Mouse (Mus musculus): ENCODE data around the gene Ccdc155. TPM values are rescaled to one million over a fixed set of nuclear protein-coding genes. Genes with fewer than 3 reads are reported as not detected.

Ccdc155 gene
- polyA plus RNA-seq, 1 experiment from 2014 or later: 1.2 TPM

GRCm38 (mm10) chr7:45234333-45234841 lies 29.7 kb upstream of the Ccdc155 start:
- Histone ChIP-seq H3K4me3 (replicated peaks) (peak overlapping the region; percentile 25; the same call in 1 of the 2 replicates), H3K9ac (0 out of 2 replicates have a peak overlapping the region, but pooled peaks have one; percentile 21), H3K9me3 (no peaks in the 10 kb centered on the region), H3K4me2 (peak overlapping the region; percentile 42), H3K4me1 (peaks cover 44% of the 10 kb centered on the region), H3K27me3 (peaks cover 40% of the 10 kb centered on the region), H3K27ac (peak overlapping the region; percentile 51), H3K36me3 (replicated peaks) (peaks cover 31% of the 10 kb centered on the region)
- ATAC-seq (ENCODE audit: low FRiP score): 0 out of 2 replicates have a peak, but pooled peaks have one; percentile 12
- WGBS: 6% methylated on average over 29 of the region's 29 CpGs

DNA sequence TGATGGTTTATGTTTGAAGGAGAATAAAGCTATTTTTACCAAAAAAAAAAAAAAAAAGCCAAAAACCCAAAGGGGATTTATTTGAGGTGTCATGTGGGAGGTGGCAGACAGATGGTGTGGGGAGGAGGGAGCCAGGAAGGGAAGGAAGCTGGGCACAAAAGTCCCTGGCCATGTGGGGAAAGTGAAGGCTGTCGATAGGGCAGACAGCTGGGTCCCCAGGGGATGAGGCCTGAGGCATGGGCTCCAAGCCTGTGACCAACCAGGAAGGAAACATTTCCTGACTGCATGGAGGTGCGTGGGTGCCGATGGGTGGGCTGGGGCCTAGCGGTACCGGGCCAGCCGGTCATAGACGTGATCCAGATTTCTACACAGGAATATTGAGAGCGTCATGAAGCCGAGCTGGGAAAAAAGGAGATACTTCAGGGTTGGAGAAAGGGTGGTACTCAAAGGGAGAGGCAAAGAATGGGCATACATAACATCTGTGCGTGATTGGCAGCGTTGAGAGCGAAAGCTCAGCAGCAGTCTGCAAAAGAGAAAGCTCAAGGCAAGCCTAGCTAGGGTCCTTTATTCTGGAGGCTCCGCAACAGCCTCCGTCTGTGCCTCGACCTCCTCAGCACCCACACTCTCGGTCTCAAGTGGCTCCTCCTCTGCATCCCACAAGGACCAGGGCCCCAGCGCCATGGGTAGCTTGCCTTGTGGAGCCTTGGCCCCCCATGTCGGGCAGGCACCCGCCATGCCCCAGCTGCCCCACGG lies 29.1 kb upstream of the Ccdc155 start:
- peaks cover 41% of the 10 kb centered on the region for H3K4me1 ChIP-seq
- peaks cover 37% of the 10 kb centered on the region for H3K36me3 ChIP-seq (replicated peaks)
- peak overlapping the region; percentile 42 for H3K4me2 ChIP-seq
- peak; percentile 27; the same call in 1 of the 2 replicates for ATAC-seq (ENCODE audit: low FRiP score)
- 0 out of 2 replicates have a peak overlapping the region, but pooled peaks have one; percentile 10 for H3K4me3 ChIP-seq (replicated peaks)
- WGBS: 26% methylated on average over 20 of the region's 20 CpGs
- H3K27ac ChIP-seq: peak overlapping the region; percentile 56
- H3K27me3 ChIP-seq: peaks cover 34% of the 10 kb centered on the region
- H3K9me3 ChIP-seq: no peaks in the 10 kb centered on the region
- peak overlapping the region; percentile 17; the same call in 1 of the 2 replicates for H3K9ac ChIP-seq

DNA sequence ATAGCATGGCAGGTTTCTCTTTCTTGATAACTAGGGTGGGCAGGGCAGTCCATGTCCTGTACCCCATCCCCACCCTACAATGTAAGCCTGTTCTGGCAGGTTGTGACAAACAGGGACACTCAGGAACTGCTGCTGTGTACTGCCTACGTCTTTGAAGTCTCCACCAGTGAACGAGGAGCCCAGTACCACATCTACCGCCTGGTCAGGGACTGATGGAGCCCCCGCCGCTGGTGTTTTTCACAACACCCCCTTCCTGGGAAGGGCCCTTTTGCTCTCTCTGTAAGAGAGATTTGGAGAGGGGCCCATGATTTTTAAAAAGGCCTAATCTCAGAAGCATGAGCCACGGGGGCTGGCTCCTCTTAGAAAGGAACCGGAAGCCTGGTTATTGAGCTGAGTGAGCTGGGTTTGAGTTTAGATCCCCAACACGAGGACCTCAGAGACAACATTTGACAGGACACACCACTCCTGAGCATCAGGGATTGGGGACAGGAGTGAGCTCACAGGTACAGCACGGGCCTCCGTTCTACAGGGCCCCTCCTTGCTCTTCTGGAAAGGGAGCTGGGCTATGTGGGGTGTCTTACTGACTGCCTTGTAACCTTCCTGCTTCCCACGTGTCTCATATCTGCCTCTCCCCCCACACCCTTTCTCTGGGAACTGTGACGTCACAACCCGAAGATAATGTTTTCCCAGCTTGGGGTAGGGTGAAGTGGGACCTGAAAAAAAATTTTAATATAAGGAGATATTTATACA lies 28.2 kb upstream of the Ccdc155 start:
- WGBS: 69% methylated on average over 13 of the region's 13 CpGs

DNA sequence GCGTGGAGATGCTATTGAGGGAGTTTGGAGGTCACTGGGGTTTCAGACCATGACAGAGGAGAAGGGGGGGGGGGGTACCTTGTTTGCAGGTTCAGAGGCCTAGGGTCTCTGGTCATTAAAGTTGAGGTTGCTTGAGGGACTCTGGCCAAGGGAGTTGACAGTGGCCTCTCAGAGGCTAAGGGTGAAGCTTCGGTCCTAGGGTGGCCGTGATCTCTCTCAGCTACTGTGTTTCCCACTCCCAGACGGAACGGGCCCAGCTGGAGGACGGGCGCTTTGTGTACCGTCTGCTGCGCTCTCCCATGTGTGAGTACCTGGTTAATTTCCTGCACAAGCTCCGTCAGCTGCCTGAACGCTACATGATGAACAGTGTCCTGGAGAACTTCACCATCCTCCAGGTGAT lies 27.2 kb upstream of the Ccdc155 start:
- peaks cover 53% of the 10 kb centered on the region for H3K36me3 ChIP-seq (replicated peaks)
- H3K27ac ChIP-seq: no peak overlapping the region
- no peak overlapping the region for H3K4me2 ChIP-seq
- H3K4me3 ChIP-seq (replicated peaks): no peak overlapping the region
- no peak for ATAC-seq (ENCODE audit: low FRiP score)
- H3K27me3 ChIP-seq: peaks cover 16% of the 10 kb centered on the region
- no peaks in the 10 kb centered on the region for H3K9me3 ChIP-seq
- no peak overlapping the region for H3K9ac ChIP-seq
- 92% methylated on average over 11 of the region's 11 CpGs for WGBS
- H3K4me1 ChIP-seq: peaks cover 41% of the 10 kb centered on the region

More for the DNA sequence above, 28.2 kb upstream of the Ccdc155 start:
- Histone ChIP-seq H3K36me3 (replicated peaks) (peaks cover 46% of the 10 kb centered on the region), H3K27me3 (peaks cover 25% of the 10 kb centered on the region), H3K4me2 (no peak overlapping the region), H3K4me1 (peaks cover 41% of the 10 kb centered on the region), H3K27ac (peak overlapping the region; percentile 56; the same call in 1 of the 2 replicates), H3K9me3 (no peaks in the 10 kb centered on the region), H3K9ac (no peak overlapping the region), H3K4me3 (replicated peaks) (no peak overlapping the region)
- ATAC-seq (ENCODE audit: low FRiP score): no peak

DNA sequence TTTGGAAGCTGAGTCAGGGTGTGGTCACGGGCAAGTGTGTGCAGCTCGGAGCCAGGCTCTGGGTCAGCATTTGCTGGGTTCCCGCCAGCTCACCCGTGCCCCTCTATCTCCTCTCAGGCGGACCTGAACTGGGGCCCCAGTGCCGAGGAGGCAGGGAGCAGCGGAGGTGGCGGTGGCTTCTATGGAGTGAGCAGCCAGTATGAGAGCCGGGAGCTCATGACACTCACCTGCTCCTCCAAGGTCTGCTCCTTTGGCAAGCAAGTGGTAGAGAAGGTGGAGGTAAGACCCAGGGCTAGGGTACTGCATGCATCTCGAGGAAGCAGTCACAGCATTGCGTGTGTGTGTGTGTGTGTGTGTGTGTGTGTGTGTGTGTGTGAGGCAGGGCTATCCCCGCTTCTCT lies 26.5 kb upstream of the Ccdc155 start:
- no peak overlapping the region for H3K4me2 ChIP-seq
- H3K27me3 ChIP-seq: peaks cover 9% of the 10 kb centered on the region
- ATAC-seq (ENCODE audit: low FRiP score): no peak
- no peak overlapping the region for H3K27ac ChIP-seq
- H3K4me3 ChIP-seq (replicated peaks): no peak overlapping the region
- no peaks in the 10 kb centered on the region for H3K9me3 ChIP-seq
- H3K36me3 ChIP-seq (replicated peaks): peaks cover 60% of the 10 kb centered on the region
- H3K9ac ChIP-seq: no peak overlapping the region
- H3K4me1 ChIP-seq: peaks cover 41% of the 10 kb centered on the region
- WGBS: 94% methylated on average over 12 of the region's 12 CpGs

GRCm38 (mm10) chr7:45229459-45230203 lies 24.9 kb upstream of the Ccdc155 start:
- Histone ChIP-seq H3K4me2 (no peak overlapping the region), H3K27me3 (peaks cover 3% of the 10 kb centered on the region; the same call in 1 of the 2 replicates), H3K27ac (no peak overlapping the region), H3K36me3 (replicated peaks) (peaks cover 76% of the 10 kb centered on the region), H3K4me3 (replicated peaks) (no peak overlapping the region), H3K4me1 (peaks cover 28% of the 10 kb centered on the region), H3K9ac (no peak overlapping the region), H3K9me3 (no peaks in the 10 kb centered on the region)
- 90% methylated on average over 7 of the region's 7 CpGs for WGBS
- no peak for ATAC-seq (ENCODE audit: low FRiP score)

DNA sequence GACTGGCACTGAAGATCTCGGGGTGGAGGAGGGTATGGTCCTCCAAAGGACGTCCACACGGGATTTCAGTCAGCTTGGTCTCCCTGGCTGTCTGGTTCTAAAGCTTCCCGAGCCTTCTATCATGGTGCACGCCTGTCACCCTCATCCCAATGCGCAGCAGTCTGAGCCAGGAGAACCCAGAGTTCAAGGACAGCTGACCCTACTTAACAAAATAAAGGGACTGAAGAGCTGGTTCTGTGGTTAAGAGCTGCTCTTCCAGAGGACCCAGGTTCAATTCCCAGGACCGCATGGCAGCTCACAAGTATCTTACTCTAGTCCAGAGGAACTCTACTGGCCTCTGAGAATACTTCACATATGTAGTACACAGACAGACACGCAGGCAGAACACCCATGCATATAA lies 24.4 kb upstream of the Ccdc155 start:
- Histone ChIP-seq H3K27me3 (peaks cover under 1% of the 10 kb centered on the region; the same call in 1 of the 2 replicates), H3K4me3 (replicated peaks) (no peak overlapping the region), H3K36me3 (replicated peaks) (peaks cover 82% of the 10 kb centered on the region), H3K27ac (no peak overlapping the region), H3K9me3 (no peaks in the 10 kb centered on the region), H3K4me1 (peaks cover 22% of the 10 kb centered on the region), H3K4me2 (no peak overlapping the region), H3K9ac (no peak overlapping the region)
- ATAC-seq (ENCODE audit: low FRiP score): no peak
- WGBS: 95% methylated on average over 8 of the region's 8 CpGs

- Histone ChIP-seq H3K36me3 (replicated peaks) (peaks cover 86% of the 10 kb centered on the region), H3K4me1 (peaks cover 17% of the 10 kb centered on the region), H3K9me3 (no peaks in the 10 kb centered on the region), H3K4me2 (no peak overlapping the region), H3K4me3 (replicated peaks) (no peak overlapping the region), H3K27ac (no peak overlapping the region), H3K27me3 (no peaks in the 10 kb centered on the region; the same call in 1 of the 2 replicates), H3K9ac (no peak overlapping the region)
- WGBS: 94% methylated on average over 18 of the region's 18 CpGs
- no peak for ATAC-seq (ENCODE audit: low FRiP score)
Observed at GRCm38 (mm10) chr7:45228548-45228947, 23.9 kb upstream of the Ccdc155 start.

DNA sequence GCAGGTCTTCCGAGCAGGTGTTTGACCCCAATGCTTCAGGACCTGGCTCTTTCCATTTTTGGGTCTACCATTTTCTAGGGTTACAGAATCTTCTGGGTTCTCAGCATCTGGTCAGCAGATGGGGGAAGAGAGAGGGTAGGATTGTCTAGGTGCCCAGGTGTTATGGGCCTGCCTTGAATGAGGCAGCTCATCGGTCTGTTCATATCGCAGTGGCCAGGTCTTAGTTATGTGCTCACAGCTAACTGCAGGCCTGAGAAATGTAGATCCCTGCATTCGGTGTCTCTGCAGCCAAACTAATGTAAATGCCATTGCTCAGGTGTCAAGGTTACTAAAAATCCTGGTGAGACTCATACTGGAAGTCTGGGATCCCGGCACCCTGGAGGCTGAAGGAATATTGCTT lies 21.7 kb upstream of the Ccdc155 start:
- H3K4me1 ChIP-seq: peaks cover 2% of the 10 kb centered on the region; the same call in 1 of the 2 replicates
- peaks cover 89% of the 10 kb centered on the region for H3K36me3 ChIP-seq (replicated peaks)
- no peak overlapping the region for H3K4me3 ChIP-seq (replicated peaks)
- H3K27me3 ChIP-seq: no peaks in the 10 kb centered on the region
- no peak overlapping the region for H3K4me2 ChIP-seq
- H3K27ac ChIP-seq: no peak overlapping the region
- 97% methylated on average over 5 of the region's 5 CpGs for WGBS
- no peaks in the 10 kb centered on the region for H3K9me3 ChIP-seq
- H3K9ac ChIP-seq: no peak overlapping the region
- ATAC-seq (ENCODE audit: low FRiP score): no peak

- Histone ChIP-seq H3K9ac (no peak overlapping the region), H3K36me3 (replicated peaks) (peaks cover 96% of the 10 kb centered on the region), H3K27me3 (no peaks in the 10 kb centered on the region), H3K4me1 (peaks cover 11% of the 10 kb centered on the region; the same call in 1 of the 2 replicates), H3K4me2 (no peak overlapping the region), H3K27ac (no peak overlapping the region), H3K4me3 (replicated peaks) (no peak overlapping the region), H3K9me3 (no peaks in the 10 kb centered on the region)
- ATAC-seq (ENCODE audit: low FRiP score): no peak
- WGBS: 96% methylated on average over 7 of the region's 7 CpGs
Observed at GRCm38 (mm10) chr7:45224826-45225225, 20.1 kb upstream of the Ccdc155 start.

DNA sequence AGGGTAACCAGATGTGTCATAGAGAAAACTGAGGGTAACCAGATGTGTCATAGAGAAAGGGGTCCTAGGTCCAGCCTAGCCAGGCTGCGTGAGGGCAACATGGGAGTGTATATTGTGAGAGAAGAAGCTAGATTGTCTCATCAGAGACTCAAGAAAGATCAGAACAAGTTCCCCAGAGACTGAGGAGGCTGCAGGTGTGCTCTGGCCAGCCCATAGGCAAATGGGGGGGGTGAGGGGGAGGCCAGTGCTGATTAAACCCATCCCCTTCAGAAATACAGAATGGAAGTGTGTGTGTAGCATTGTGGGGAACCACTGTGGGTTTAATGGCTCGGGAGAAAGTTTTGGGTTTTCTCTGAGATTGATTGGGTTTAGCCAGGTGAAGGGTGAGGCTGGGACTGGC lies 17.0 kb upstream of the Ccdc155 start:
- H3K4me2 ChIP-seq: no peak overlapping the region
- no peak overlapping the region for H3K27ac ChIP-seq
- no peak overlapping the region for H3K4me3 ChIP-seq (replicated peaks)
- peaks cover 90% of the 10 kb centered on the region for H3K36me3 ChIP-seq (replicated peaks)
- H3K4me1 ChIP-seq: peaks cover 41% of the 10 kb centered on the region
- no peak for ATAC-seq (ENCODE audit: low FRiP score)
- H3K9me3 ChIP-seq: no peaks in the 10 kb centered on the region
- H3K27me3 ChIP-seq: no peaks in the 10 kb centered on the region
- 86% methylated on average over 2 of the region's 2 CpGs for WGBS
- H3K9ac ChIP-seq: no peak overlapping the region
